Mouse (Mus musculus) kidney, adult 10 weeks (tissue): ENCODE data around the gene Inka2. TPM values are rescaled to one million over a fixed set of nuclear protein-coding genes. Genes with fewer than 3 reads are reported as not detected.

ENCODE experiments used
- polyA plus RNA-seq: library from polyadenylated mRNA; stranded (reverse); fragments of 350-450 nt; fragmentation: Illumina TruSeq; extraction: RNeasy Lipid Tissue Mini Kit (QIAGEN cat#74804); gene quantifications from one replicate; pipeline ENCODE4 v1.2.3, GENCODE M21; 2014; ENCODE audit warnings: low read depth, low replicate concordance

Inka2 gene
- polyA plus RNA-seq: 0.40 TPM

DNA sequence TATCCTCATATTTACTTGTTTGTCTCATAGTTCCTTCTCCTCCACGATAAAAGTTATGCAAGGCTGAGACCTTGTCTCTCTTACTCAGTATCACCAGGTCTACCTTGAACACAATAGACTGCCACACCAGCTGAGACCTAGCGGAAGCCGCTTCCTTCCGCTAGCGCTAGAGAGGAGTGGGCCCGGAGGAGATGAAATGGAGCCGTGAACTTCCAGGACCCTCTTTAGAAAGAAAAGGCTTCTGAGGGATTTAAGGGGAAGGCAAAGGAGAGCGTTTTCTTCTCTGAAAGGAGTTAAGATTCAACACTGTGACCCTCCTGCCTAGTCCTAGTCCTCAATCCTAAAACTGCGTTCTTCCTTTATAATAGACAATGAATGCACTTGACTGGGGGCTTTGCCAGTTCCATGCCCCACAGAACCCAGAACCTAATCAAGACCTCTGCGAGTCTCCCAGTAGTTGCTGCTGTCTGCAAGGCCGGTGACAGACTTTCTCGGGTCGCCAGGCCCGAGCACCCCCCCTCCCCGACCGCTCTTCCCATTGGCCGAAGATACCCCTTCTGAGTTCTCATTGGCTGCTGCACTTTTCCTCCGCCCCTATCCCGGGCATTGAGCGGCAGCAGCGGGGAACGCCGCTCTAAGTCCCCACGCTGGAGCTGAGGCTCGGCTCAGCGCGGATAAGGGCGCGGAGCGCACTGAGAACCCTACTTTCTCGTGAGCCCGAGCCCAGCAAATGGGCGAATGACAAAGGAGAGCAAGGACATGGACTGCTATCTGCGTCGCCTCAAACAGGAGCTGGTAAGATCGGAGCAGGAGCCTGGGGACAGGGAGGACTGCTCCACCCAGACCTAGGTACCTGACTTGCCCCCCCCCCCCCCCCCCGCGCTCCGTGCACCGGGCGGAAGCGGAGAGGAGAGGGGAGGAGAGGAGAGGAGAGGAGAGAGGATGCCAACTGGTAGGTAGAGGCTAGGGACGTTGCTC, at the start of gene Inka2:
Gene Inka2 (plus strand): TSS at position 569 of the 978 bp plus-strand sequence.

DNA sequence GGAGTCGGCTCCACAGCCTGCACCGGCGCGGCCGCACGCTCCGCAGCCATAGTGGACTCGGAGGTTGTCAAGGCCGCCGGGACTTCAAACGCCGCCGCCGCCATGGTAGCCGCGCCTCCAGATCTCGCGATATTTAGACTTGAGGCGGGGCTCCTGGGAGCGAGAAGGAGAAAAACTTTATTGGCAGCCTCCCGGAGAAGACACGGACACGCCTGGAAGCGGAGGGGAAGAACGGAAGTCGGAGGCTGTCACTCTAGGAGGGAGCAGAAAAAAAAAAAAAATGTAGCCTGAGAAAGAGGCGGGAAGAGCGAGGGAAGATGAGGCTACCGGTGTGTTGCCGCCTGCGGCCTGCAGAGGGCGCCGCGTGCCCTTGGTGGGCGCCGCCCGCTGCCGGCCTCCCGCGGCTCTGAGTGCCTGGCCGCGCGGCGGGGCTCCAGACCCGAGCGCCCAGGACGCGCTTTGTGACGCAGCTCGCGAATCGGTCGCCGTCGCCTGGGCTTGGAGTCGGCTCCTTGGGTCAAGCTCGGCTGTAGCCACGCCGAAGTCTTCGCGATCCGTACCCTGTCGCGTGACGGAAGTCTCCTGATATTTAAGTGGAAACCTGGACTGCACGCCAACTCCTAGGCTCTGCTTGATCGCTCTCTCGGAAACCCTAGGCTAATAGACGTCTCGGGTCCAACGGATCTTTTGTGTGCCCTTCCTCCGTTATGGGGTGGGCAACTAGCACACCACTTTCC, 16.9 kb upstream of the Inka2 start, which contains the start of gene Ddx20:
Gene Ddx20 (minus strand): TSS at position 251 of the 737 bp plus-strand sequence.

Other genes starting within 250 kb of the Inka2 start
- 23.7 TPM for gene Ddx20, start 17.0 kb upstream of the Inka2 start, polyA plus RNA-seq
- gene Rap1a, start 96.7 kb downstream of the Inka2 start, polyA plus RNA-seq: 370 TPM
- not detected for gene Adora3, start 166.3 kb downstream of the Inka2 start, polyA plus RNA-seq
- not detected for gene Tmigd3, start 166.3 kb downstream of the Inka2 start, polyA plus RNA-seq
- 0.69 TPM for gene I830077J02Rik, start 228.1 kb downstream of the Inka2 start, polyA plus RNA-seq